Mouse (Mus musculus): ENCODE data around the gene Slc44a1. TPM values are rescaled to one million over a fixed set of nuclear protein-coding genes. Genes with fewer than 3 reads are reported as not detected.

Slc44a1 gene
- polyA plus RNA-seq, 1 experiment = 0.07 TPM

- Histone ChIP-seq H3K4me1 (ENCODE audit: control insufficient read depth) (no peaks in the 10 kb centered on the region), H3K27me3 (ENCODE audit: control insufficient read depth) (no peaks in the 10 kb centered on the region), H3K36me3 (ENCODE audit: control insufficient read depth) (peaks cover 3% of the 10 kb centered on the region; the same call in 1 of the 2 replicates), H3K4me3 (replicated peaks) (no peak overlapping the region), H3K9me3 (ENCODE audit: control insufficient read depth, low read length) (no peaks in the 10 kb centered on the region)
- TF ChIP-seq TAL1 (IDR thresholded peaks at IDR 0.05; ENCODE audit: low read length) (no peak), GATA1 (IDR thresholded peaks at IDR 0.05; ENCODE audit: low read length) (no peak)
These were observed 126.9 kb downstream of the Slc44a1 start for GRCm38 (mm10) chr4:53567065-53567464.

- no peaks in the 10 kb centered on the region for H3K36me3 ChIP-seq (ENCODE audit: control insufficient read depth)
- TF ChIP-seq TAL1 (IDR thresholded peaks at IDR 0.05; ENCODE audit: low read length) = no peak
- TF ChIP-seq GATA1 (IDR thresholded peaks at IDR 0.05; ENCODE audit: low read length) = no peak
- no peak overlapping the region for H3K4me3 ChIP-seq (replicated peaks)
- H3K9me3 ChIP-seq (ENCODE audit: control insufficient read depth, low read length) = no peaks in the 10 kb centered on the region
- H3K27me3 ChIP-seq (ENCODE audit: control insufficient read depth) = no peaks in the 10 kb centered on the region
- H3K4me1 ChIP-seq (ENCODE audit: control insufficient read depth) = no peaks in the 10 kb centered on the region
These were observed 135.3 kb downstream of the Slc44a1 start for GRCm38 (mm10) chr4:53575558-53575957.

- TF ChIP-seq TAL1 (IDR thresholded peaks at IDR 0.05; ENCODE audit: low read length) = no peak
- TF ChIP-seq GATA1 (IDR thresholded peaks at IDR 0.05; ENCODE audit: low read length) = no peak
- Histone ChIP-seq H3K27me3 (ENCODE audit: control insufficient read depth) (no peaks in the 10 kb centered on the region), H3K4me3 (replicated peaks) (no peak overlapping the region), H3K9me3 (ENCODE audit: control insufficient read depth, low read length) (no peaks in the 10 kb centered on the region), H3K4me1 (ENCODE audit: control insufficient read depth) (no peaks in the 10 kb centered on the region), H3K36me3 (ENCODE audit: control insufficient read depth) (no peaks in the 10 kb centered on the region)
These were observed 147.5 kb downstream of the Slc44a1 start for GRCm38 (mm10) chr4:53587676-53588075.

GRCm38 (mm10) chr4:53588936-53589335 is 148.7 kb downstream of the Slc44a1 start:
- no peak overlapping the region for H3K4me3 ChIP-seq (replicated peaks)
- no peaks in the 10 kb centered on the region for H3K27me3 ChIP-seq (ENCODE audit: control insufficient read depth)
- TF ChIP-seq GATA1 (IDR thresholded peaks at IDR 0.05; ENCODE audit: low read length) (no peak), TAL1 (IDR thresholded peaks at IDR 0.05; ENCODE audit: low read length) (no peak)
- H3K9me3 ChIP-seq (ENCODE audit: control insufficient read depth, low read length) = no peaks in the 10 kb centered on the region
- H3K36me3 ChIP-seq (ENCODE audit: control insufficient read depth) = no peaks in the 10 kb centered on the region
- no peaks in the 10 kb centered on the region for H3K4me1 ChIP-seq (ENCODE audit: control insufficient read depth)

GRCm38 (mm10) chr4:53589466-53589865 is 149.3 kb downstream of the Slc44a1 start:
- no peaks in the 10 kb centered on the region for H3K4me1 ChIP-seq (ENCODE audit: control insufficient read depth)
- TF ChIP-seq GATA1 (IDR thresholded peaks at IDR 0.05; ENCODE audit: low read length) (no peak), TAL1 (IDR thresholded peaks at IDR 0.05; ENCODE audit: low read length) (no peak)

GRCm38 (mm10) chr4:53590163-53590562 is 149.9 kb downstream of the Slc44a1 start:
- TF ChIP-seq GATA1 (IDR thresholded peaks at IDR 0.05; ENCODE audit: low read length) = no peak
- no peak for TF ChIP-seq TAL1 (IDR thresholded peaks at IDR 0.05; ENCODE audit: low read length)
- Histone ChIP-seq H3K9me3 (ENCODE audit: control insufficient read depth, low read length) (no peaks in the 10 kb centered on the region), H3K27me3 (ENCODE audit: control insufficient read depth) (no peaks in the 10 kb centered on the region), H3K36me3 (ENCODE audit: control insufficient read depth) (no peaks in the 10 kb centered on the region), H3K4me3 (replicated peaks) (no peak overlapping the region), H3K4me1 (ENCODE audit: control insufficient read depth) (no peaks in the 10 kb centered on the region)

More at GRCm38 (mm10) chr4:53589466-53589865, 149.3 kb downstream of the Slc44a1 start:
- H3K9me3 ChIP-seq (ENCODE audit: control insufficient read depth, low read length) = no peaks in the 10 kb centered on the region
- no peaks in the 10 kb centered on the region for H3K27me3 ChIP-seq (ENCODE audit: control insufficient read depth)
- no peak overlapping the region for H3K4me3 ChIP-seq (replicated peaks)
- H3K36me3 ChIP-seq (ENCODE audit: control insufficient read depth) = no peaks in the 10 kb centered on the region

- no peaks in the 10 kb centered on the region for H3K36me3 ChIP-seq (ENCODE audit: control insufficient read depth)
- no peak overlapping the region for H3K4me3 ChIP-seq (replicated peaks)
- no peaks in the 10 kb centered on the region for H3K27me3 ChIP-seq (ENCODE audit: control insufficient read depth)
- H3K9me3 ChIP-seq (ENCODE audit: control insufficient read depth, low read length) = no peaks in the 10 kb centered on the region
- TF ChIP-seq GATA1 (IDR thresholded peaks at IDR 0.05; ENCODE audit: low read length) (no peak), TAL1 (IDR thresholded peaks at IDR 0.05; ENCODE audit: low read length) (no peak)
- H3K4me1 ChIP-seq (ENCODE audit: control insufficient read depth) = no peaks in the 10 kb centered on the region
These were observed 150.7 kb downstream of the Slc44a1 start for GRCm38 (mm10) chr4:53590691-53591447.

GRCm38 (mm10) chr4:53591536-53591935 is 151.3 kb downstream of the Slc44a1 start:
- Histone ChIP-seq H3K9me3 (ENCODE audit: control insufficient read depth, low read length) (no peaks in the 10 kb centered on the region), H3K27me3 (ENCODE audit: control insufficient read depth) (no peaks in the 10 kb centered on the region), H3K4me1 (ENCODE audit: control insufficient read depth) (no peaks in the 10 kb centered on the region), H3K36me3 (ENCODE audit: control insufficient read depth) (no peaks in the 10 kb centered on the region), H3K4me3 (replicated peaks) (no peak overlapping the region)
- TF ChIP-seq GATA1 (IDR thresholded peaks at IDR 0.05; ENCODE audit: low read length) = no peak
- TF ChIP-seq TAL1 (IDR thresholded peaks at IDR 0.05; ENCODE audit: low read length) = no peak

GRCm38 (mm10) chr4:53591941-53592340 is 151.7 kb downstream of the Slc44a1 start:
- TF ChIP-seq TAL1 (IDR thresholded peaks at IDR 0.05; ENCODE audit: low read length) (no peak), GATA1 (IDR thresholded peaks at IDR 0.05; ENCODE audit: low read length) (no peak)
- Histone ChIP-seq H3K9me3 (ENCODE audit: control insufficient read depth, low read length) (no peaks in the 10 kb centered on the region), H3K4me3 (replicated peaks) (no peak overlapping the region), H3K36me3 (ENCODE audit: control insufficient read depth) (no peaks in the 10 kb centered on the region), H3K27me3 (ENCODE audit: control insufficient read depth) (no peaks in the 10 kb centered on the region), H3K4me1 (ENCODE audit: control insufficient read depth) (no peaks in the 10 kb centered on the region)
